Mouse (Mus musculus) forebrain, embryonic 12.5 days (tissue): Measurements from ENCODE around the gene Apod. TPM values are rescaled to one million over a fixed set of nuclear protein-coding genes. Genes with fewer than 3 reads are reported as not detected.
A peak's percentile ranks its signal among the peaks of the same experiment; 100 is the strongest.

ENCODE experiments used
- ATAC-seq: fragments of 200-750 bp; cut with Nextera tagmentation; 2 replicates; pipeline ENCODE4 v1.8.0; 2017; ENCODE audit warnings: moderate TSS enrichment; ENCODE audit not compliant: low FRiP score
- H3K27ac ChIP-seq: fragments of 300-500 bp; sonication (generic); 2 replicates; pipeline ENCODE4 v1.5.1; 2016; ENCODE audit warnings: mild to moderate bottlenecking
- H3K27me3 ChIP-seq: fragments of 300-500 bp; sonication (generic); 2 replicates; pipeline ENCODE4 v1.6.1; 2016; ENCODE audit warnings: mild to moderate bottlenecking
- H3K36me3 ChIP-seq: fragments of 300-500 bp; sonication (generic); replicated peaks from 2 replicates; pipeline ENCODE4 v1.6.1; 2016; ENCODE audit warnings: mild to moderate bottlenecking
- H3K4me1 ChIP-seq: fragments of 300-500 bp; sonication (generic); 2 replicates; pipeline ENCODE4 v1.6.1; 2016
- H3K4me2 ChIP-seq: fragments of 300-500 bp; sonication (generic); 2 replicates; pipeline ENCODE4 v1.6.1; 2016; ENCODE audit warnings: mild to moderate bottlenecking, moderate library complexity
- H3K4me3 ChIP-seq: fragments of 300-500 bp; sonication (generic); replicated peaks from 2 replicates; pipeline ENCODE4 v1.5.1; 2016; ENCODE audit warnings: mild to moderate bottlenecking
- H3K9ac ChIP-seq: fragments of 300-500 bp; sonication (generic); 2 replicates; pipeline ENCODE4 v1.6.1; 2016; ENCODE audit warnings: mild to moderate bottlenecking
- H3K9me3 ChIP-seq: fragments of 300-500 bp; sonication (generic); 2 replicates; pipeline ENCODE4 v1.6.1; 2016
- whole genome bisulfite sequencing: fragments of 180-500 bp; shearing (Covaris S2); methylation state at CpG from one replicate; pipeline ENCODE4 v1.1.7; 2016; 5-methylcytosine and 5-hydroxymethylcytosine counted together
- microRNA-seq: library from miRNA; unstranded; fragments of <30 nt; microRNA quantifications from one replicate; pipeline ENCODE4, GENCODE M21; 2017
- polyA plus RNA-seq: library from polyadenylated mRNA; unstranded; fragments of >200 nt; fragmentation: Nextera tagmentation; extraction: Ambion mirVana; gene quantifications from 2 replicates; pipeline ENCODE4 v1.2.1, GENCODE M21; 2016

Gene Apod
- polyA plus RNA-seq, 1 experiment from 2014 or later, result 41.7 TPM

DNA sequence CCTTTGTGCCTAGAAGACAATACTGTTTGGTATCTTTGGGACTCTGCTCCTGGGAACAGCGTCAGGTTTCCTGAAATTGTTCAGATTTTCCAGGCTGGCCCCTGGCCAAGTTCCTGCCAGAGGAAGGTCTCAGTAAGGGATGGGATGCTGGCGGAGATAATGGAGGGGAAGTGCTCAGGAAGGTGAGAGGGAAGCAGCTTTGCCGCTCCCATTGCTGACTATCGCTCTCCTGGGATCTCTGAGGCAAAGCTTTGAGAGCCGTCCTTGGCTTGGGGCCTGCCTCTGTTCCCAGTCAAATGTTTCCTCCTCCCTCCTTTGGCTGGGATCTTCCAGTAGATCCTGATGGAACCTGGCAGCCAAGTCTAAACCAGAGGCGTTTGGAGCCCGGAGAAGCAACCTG, 38.1 kb downstream of the Apod start:
- H3K4me3 ChIP-seq, result no peak overlapping the region
- H3K9me3 ChIP-seq, result no peaks in the 10 kb centered on the region
- H3K27me3 ChIP-seq, result no peaks in the 10 kb centered on the region
- H3K27ac ChIP-seq, result no peak overlapping the region
- no peaks in the 10 kb centered on the region for H3K36me3 ChIP-seq
- no peak for ATAC-seq
- H3K9ac ChIP-seq, result no peak overlapping the region
- no peak overlapping the region for H3K4me2 ChIP-seq
- 74% methylated on average over 7 of the region's 7 CpGs for WGBS
- H3K4me1 ChIP-seq, result peaks cover 22% of the 10 kb centered on the region

- H3K4me3 ChIP-seq, result peak within 1 kb of the TSS; percentile 88
- no peaks in the 10 kb centered on the region for H3K9me3 ChIP-seq
- peak within 1 kb of the TSS; percentile 98 for H3K9ac ChIP-seq
- H3K4me2 ChIP-seq, result peak within 1 kb of the TSS; percentile 76
- H3K4me1 ChIP-seq, result peaks cover 23% of the 10 kb centered on the region
- peak; percentile 97 for ATAC-seq
- H3K36me3 ChIP-seq, result no peaks in the 10 kb centered on the region
- under 1% methylated on average over 81 of the region's 83 CpGs for WGBS
- peak within 1 kb of the TSS; percentile 91 for H3K27ac ChIP-seq
- no peaks in the 10 kb centered on the region for H3K27me3 ChIP-seq
Measured at GRCm38 (mm10) chr16:31274674-31275460, 39.7 kb downstream of the Apod start, which contains the start of gene Ppp1r2. TSS of gene Ppp1r2 (minus strand) at chr16:31275277.

DNA sequence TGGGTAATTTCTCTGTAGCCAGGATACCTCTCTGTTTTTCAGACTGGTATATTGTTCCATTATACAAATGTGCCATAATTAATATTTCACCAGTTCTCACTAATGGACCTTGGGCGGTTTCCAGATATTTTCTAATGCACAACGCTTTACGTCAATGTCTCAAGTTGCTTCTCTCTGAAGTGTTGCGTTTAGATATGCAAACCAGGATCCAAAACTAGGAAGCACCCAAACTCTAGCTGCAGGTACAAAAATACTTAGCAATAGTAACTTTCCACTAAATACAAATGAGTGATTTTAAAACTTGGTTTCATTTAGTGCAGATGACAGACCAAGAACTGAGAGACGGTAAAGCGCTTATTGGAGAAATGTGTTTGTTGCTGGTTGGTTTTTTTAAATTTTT, 40.5 kb downstream of the Apod start:
- Histone ChIP-seq H3K9ac (peak overlapping the region; percentile 98), H3K36me3 (no peaks in the 10 kb centered on the region), H3K27ac (0 out of 2 replicates have a peak overlapping the region, but pooled peaks have one; percentile 91), H3K4me2 (peak overlapping the region; percentile 76), H3K4me3 (peak overlapping the region; percentile 88), H3K4me1 (peaks cover 26% of the 10 kb centered on the region), H3K27me3 (no peaks in the 10 kb centered on the region), H3K9me3 (no peaks in the 10 kb centered on the region)
- no peak for ATAC-seq
- WGBS, result 10% methylated on average over 6 of the region's 6 CpGs

GRCm38 (mm10) chr16:31266692-31267091, 47.9 kb downstream of the Apod start:
- no peaks in the 10 kb centered on the region for H3K27me3 ChIP-seq
- no peak overlapping the region for H3K4me2 ChIP-seq
- H3K9me3 ChIP-seq, result no peaks in the 10 kb centered on the region
- ATAC-seq, result no peak
- no peak overlapping the region for H3K4me3 ChIP-seq
- H3K9ac ChIP-seq, result no peak overlapping the region
- peaks cover 6% of the 10 kb centered on the region; the same call in 1 of the 2 replicates for H3K4me1 ChIP-seq
- WGBS, result 97% methylated on average over 2 of the region's 2 CpGs
- H3K27ac ChIP-seq, result no peak overlapping the region
- H3K36me3 ChIP-seq, result peaks cover 9% of the 10 kb centered on the region; the same call in 1 of the 2 replicates

GRCm38 (mm10) chr16:31256151-31256550, 58.5 kb downstream of the Apod start:
- ATAC-seq, result no peak
- 90% methylated on average over 2 of the region's 2 CpGs for WGBS
- H3K27me3 ChIP-seq, result no peaks in the 10 kb centered on the region

GRCm38 (mm10) chr16:31255685-31256084, 58.9 kb downstream of the Apod start:
- no peak for ATAC-seq
- no peak overlapping the region for H3K27ac ChIP-seq
- H3K4me1 ChIP-seq, result no peaks in the 10 kb centered on the region
- H3K4me3 ChIP-seq, result no peak overlapping the region
- no peak overlapping the region for H3K4me2 ChIP-seq
- no peak overlapping the region for H3K9ac ChIP-seq
- H3K36me3 ChIP-seq, result peaks cover 44% of the 10 kb centered on the region
- WGBS, result 73% methylated on average over 3 of the region's 3 CpGs
- H3K27me3 ChIP-seq, result no peaks in the 10 kb centered on the region
- H3K9me3 ChIP-seq, result no peaks in the 10 kb centered on the region

More at GRCm38 (mm10) chr16:31256151-31256550, 58.5 kb downstream of the Apod start:
- Histone ChIP-seq H3K36me3 (peaks cover 47% of the 10 kb centered on the region), H3K4me2 (no peak overlapping the region), H3K9ac (no peak overlapping the region), H3K4me1 (no peaks in the 10 kb centered on the region), H3K27ac (no peak overlapping the region), H3K9me3 (no peaks in the 10 kb centered on the region), H3K4me3 (no peak overlapping the region)

GRCm38 (mm10) chr16:31249401-31249800, 65.2 kb downstream of the Apod start:
- Histone ChIP-seq H3K4me3 (no peak overlapping the region), H3K27ac (no peak overlapping the region), H3K4me2 (no peak overlapping the region), H3K36me3 (peaks cover 5% of the 10 kb centered on the region; the same call in 1 of the 2 replicates), H3K4me1 (no peaks in the 10 kb centered on the region), H3K9me3 (no peaks in the 10 kb centered on the region), H3K27me3 (no peaks in the 10 kb centered on the region), H3K9ac (no peak overlapping the region)
- no peak for ATAC-seq
- WGBS, result 90% methylated on average over 3 of the region's 3 CpGs

DNA sequence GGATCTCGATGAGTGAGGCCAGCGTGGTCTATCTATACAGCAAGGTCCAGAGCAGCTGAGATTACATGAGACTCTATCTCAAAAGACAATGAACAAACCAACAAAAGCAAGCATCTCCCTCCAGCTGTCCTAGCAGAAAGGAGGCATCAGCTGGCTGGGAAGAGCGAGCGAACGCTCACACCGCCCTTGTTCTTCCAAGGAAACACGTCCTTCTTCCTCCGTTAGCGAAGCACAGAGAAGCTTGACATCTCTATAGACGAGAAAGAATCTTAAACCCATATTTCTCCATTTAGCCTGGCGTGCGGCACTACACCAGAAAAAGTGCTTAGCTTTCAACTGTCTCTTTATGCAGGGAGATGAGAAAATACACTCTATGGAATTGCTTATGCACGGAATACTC, 65.9 kb downstream of the Apod start:
- Histone ChIP-seq H3K4me3 (no peak overlapping the region), H3K9ac (no peak overlapping the region), H3K9me3 (no peaks in the 10 kb centered on the region), H3K36me3 (peaks cover 5% of the 10 kb centered on the region; the same call in 1 of the 2 replicates), H3K4me2 (no peak overlapping the region), H3K27ac (no peak overlapping the region), H3K4me1 (no peaks in the 10 kb centered on the region), H3K27me3 (no peaks in the 10 kb centered on the region)
- no peak for ATAC-seq
- WGBS, result 92% methylated on average over 13 of the region's 13 CpGs

- peaks cover under 1% of the 10 kb centered on the region; the same call in 1 of the 2 replicates for H3K36me3 ChIP-seq
- WGBS, result 86% methylated on average over 7 of the region's 7 CpGs
- no peaks in the 10 kb centered on the region for H3K27me3 ChIP-seq
- H3K4me1 ChIP-seq, result no peaks in the 10 kb centered on the region
- no peak overlapping the region for H3K4me3 ChIP-seq
- H3K9ac ChIP-seq, result no peak overlapping the region
- ATAC-seq, result no peak
- H3K27ac ChIP-seq, result no peak overlapping the region
- H3K9me3 ChIP-seq, result no peaks in the 10 kb centered on the region
- no peak overlapping the region for H3K4me2 ChIP-seq
Measured at GRCm38 (mm10) chr16:31247442-31247841, 67.2 kb downstream of the Apod start.

Small RNAs within 50 kb of the gene (microRNA-seq; reads per million reads assigned to microRNA genes)
- not detected for gene Gm27415

Other genes starting within 250 kb of the Apod start
- gene Xxylt1, start 233.4 kb downstream of the Apod start, polyA plus RNA-seq, result 12.4 and 12.7 TPM in 2 replicates
- 24.5 and 26.6 TPM in 2 replicates for gene Acap2, start 113.6 kb downstream of the Apod start, polyA plus RNA-seq
- gene Ppp1r2, start 39.5 kb downstream of the Apod start, polyA plus RNA-seq, result 95.4 and 95.5 TPM in 2 replicates
- 49.3 and 51.1 TPM in 2 replicates for gene Bdh1, start 107.5 kb upstream of the Apod start, polyA plus RNA-seq